Mouse (Mus musculus) forebrain, embryonic 16.5 days (tissue): ENCODE measurements at regions not wholly inside any gene's neighbourhood (a gene's known extent, or its start where the extent isn't known, plus 50 kb on each side); places are given as distances from the start of the nearest gene placed in this dataset.

Experiments used
- ATAC-seq: fragments of 200-750 bp; cut with Nextera tagmentation; 2 replicates; pipeline ENCODE4 v1.8.0; 2017; ENCODE audit warnings: mild to moderate bottlenecking, moderate library complexity
- H3K27ac ChIP-seq: fragments of 300-500 bp; sonication (generic); 2 replicates; pipeline ENCODE4 v1.5.1; 2014; ENCODE audit warnings: low read length, control low read depth
- H3K27me3 ChIP-seq: fragments of 300-500 bp; sonication (generic); replicated peaks from 2 replicates; pipeline ENCODE4 v1.6.1; 2014; ENCODE audit warnings: low read length; ENCODE audit not compliant: control insufficient read depth, insufficient read depth
- H3K36me3 ChIP-seq: fragments of 300-500 bp; sonication (generic); 2 replicates; pipeline ENCODE4 v1.6.1; 2014; ENCODE audit not compliant: control insufficient read depth, insufficient read depth
- H3K4me1 ChIP-seq: fragments of 300-500 bp; sonication (generic); replicated peaks from 2 replicates; pipeline ENCODE4 v1.6.1; 2014; ENCODE audit warnings: low read length; ENCODE audit not compliant: control insufficient read depth, insufficient read depth
- H3K4me2 ChIP-seq: fragments of 300-500 bp; sonication (generic); 2 replicates; pipeline ENCODE4 v1.6.1; 2014; ENCODE audit warnings: mild to moderate bottlenecking, low read length, control low read depth
- H3K4me3 ChIP-seq: fragments of 300-500 bp; sonication (generic); replicated peaks from 2 replicates; pipeline ENCODE4 v1.5.1; 2014; ENCODE audit warnings: mild to moderate bottlenecking, low read length, control low read depth
- H3K9ac ChIP-seq: fragments of 300-500 bp; sonication (generic); replicated peaks from 2 replicates; pipeline ENCODE4 v1.6.1; 2014; ENCODE audit warnings: low read depth, low read length, control low read depth
- H3K9me3 ChIP-seq: fragments of 300-500 bp; sonication (generic); 2 replicates; pipeline ENCODE4 v1.6.1; 2016; ENCODE audit warnings: low read length; ENCODE audit not compliant: control insufficient read depth
- WGBS: fragments of 180-500 bp; shearing (Covaris S2); extraction: QIAGEN DNeasy Blood & Tissue Kit; methylation state at CpG from one replicate; pipeline ENCODE4 v1.1.7; 2014; 5-methylcytosine and 5-hydroxymethylcytosine counted together

GRCm38 (mm10) chr10:42089235-42089625, 71.0 kb upstream of the Armc2 start:
- no peaks in the 10 kb centered on the region for H3K36me3 ChIP-seq
- no peaks in the 10 kb centered on the region for H3K27me3 ChIP-seq
- H3K9me3 ChIP-seq = no peaks in the 10 kb centered on the region
- no peak for ATAC-seq
- WGBS = 16% methylated on average over 3 of the region's 3 CpGs
- no peak overlapping the region for H3K4me2 ChIP-seq
- no peak overlapping the region for H3K27ac ChIP-seq
- peaks cover 7% of the 10 kb centered on the region for H3K4me1 ChIP-seq
- H3K4me3 ChIP-seq = no peak overlapping the region
- no peak overlapping the region for H3K9ac ChIP-seq

GRCm38 (mm10) chr10:42088570-42089234, 70.5 kb upstream of the Armc2 start:
- H3K27me3 ChIP-seq = no peaks in the 10 kb centered on the region
- H3K4me1 ChIP-seq = peaks cover 7% of the 10 kb centered on the region
- no peak overlapping the region for H3K9ac ChIP-seq
- H3K4me2 ChIP-seq = no peak overlapping the region
- WGBS = 64% methylated on average over 14 of the region's 14 CpGs
- no peak overlapping the region for H3K27ac ChIP-seq
- H3K36me3 ChIP-seq = no peaks in the 10 kb centered on the region
- no peak for ATAC-seq
- no peak overlapping the region for H3K4me3 ChIP-seq
- no peaks in the 10 kb centered on the region for H3K9me3 ChIP-seq

GRCm38 (mm10) chr10:42087906-42088305, 69.7 kb upstream of the Armc2 start:
- Histone ChIP-seq H3K27me3 (no peaks in the 10 kb centered on the region), H3K36me3 (no peaks in the 10 kb centered on the region), H3K9me3 (no peaks in the 10 kb centered on the region), H3K4me1 (peaks cover 7% of the 10 kb centered on the region), H3K4me2 (no peak overlapping the region), H3K27ac (no peak overlapping the region), H3K9ac (no peak overlapping the region), H3K4me3 (no peak overlapping the region)
- ATAC-seq = no peak
- 95% methylated on average over 3 of the region's 3 CpGs for WGBS

- Histone ChIP-seq H3K4me2 (no peak overlapping the region), H3K27ac (no peak overlapping the region), H3K9ac (no peak overlapping the region), H3K9me3 (no peaks in the 10 kb centered on the region), H3K4me3 (no peak overlapping the region), H3K27me3 (no peaks in the 10 kb centered on the region), H3K4me1 (peaks cover 7% of the 10 kb centered on the region), H3K36me3 (no peaks in the 10 kb centered on the region)
- WGBS = 93% methylated on average over 10 of the region's 10 CpGs
- ATAC-seq = no peak
These were observed 68.4 kb upstream of the Armc2 start for GRCm38 (mm10) chr10:42086691-42087090.

GRCm38 (mm10) chr10:42085295-42085694, 67.1 kb upstream of the Armc2 start:
- H3K4me2 ChIP-seq = no peak overlapping the region
- H3K4me3 ChIP-seq = no peak overlapping the region
- H3K9me3 ChIP-seq = no peaks in the 10 kb centered on the region
- H3K36me3 ChIP-seq = no peaks in the 10 kb centered on the region
- no peaks in the 10 kb centered on the region for H3K27me3 ChIP-seq
- no peak overlapping the region for H3K27ac ChIP-seq
- H3K9ac ChIP-seq = no peak overlapping the region
- ATAC-seq = no peak
- 83% methylated on average over 2 of the region's 2 CpGs for WGBS
- peaks cover 7% of the 10 kb centered on the region for H3K4me1 ChIP-seq

DNA sequence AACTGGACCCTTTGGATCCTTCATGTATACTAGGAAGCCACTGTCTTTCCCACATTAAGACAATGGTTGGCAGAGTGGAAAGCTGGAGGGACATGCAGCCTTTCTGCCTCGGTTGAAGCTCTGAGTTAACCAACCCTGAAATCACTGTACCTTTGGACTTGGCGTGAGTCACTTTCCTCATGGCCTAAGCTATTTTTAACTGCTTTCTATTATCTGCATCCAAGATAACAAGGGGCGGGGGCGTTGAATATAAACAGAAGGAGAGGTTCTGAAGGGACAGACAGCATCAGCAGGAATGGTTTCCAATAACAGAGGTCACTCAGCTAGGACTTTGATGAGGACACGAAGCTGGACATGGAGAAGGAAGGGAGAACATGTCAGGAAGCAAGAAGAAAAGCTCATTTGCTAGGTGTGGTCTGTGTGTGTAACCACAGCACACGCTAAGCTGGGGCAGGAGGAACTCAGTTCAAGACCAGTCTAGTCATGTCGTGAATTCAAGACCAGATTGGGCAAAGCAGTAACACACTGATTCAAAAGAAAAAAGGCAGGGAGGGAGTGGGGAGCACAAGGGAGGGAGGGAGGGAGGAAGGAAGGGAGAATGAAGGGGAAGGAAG, 64.1 kb upstream of the Armc2 start:
- no peak overlapping the region for H3K9ac ChIP-seq
- H3K27ac ChIP-seq = no peak overlapping the region
- no peak for ATAC-seq
- H3K27me3 ChIP-seq = no peaks in the 10 kb centered on the region
- no peaks in the 10 kb centered on the region for H3K9me3 ChIP-seq
- H3K4me3 ChIP-seq = no peak overlapping the region
- H3K4me1 ChIP-seq = no peaks in the 10 kb centered on the region
- no peaks in the 10 kb centered on the region for H3K36me3 ChIP-seq
- WGBS = 76% methylated on average over 7 of the region's 7 CpGs
- H3K4me2 ChIP-seq = no peak overlapping the region

DNA sequence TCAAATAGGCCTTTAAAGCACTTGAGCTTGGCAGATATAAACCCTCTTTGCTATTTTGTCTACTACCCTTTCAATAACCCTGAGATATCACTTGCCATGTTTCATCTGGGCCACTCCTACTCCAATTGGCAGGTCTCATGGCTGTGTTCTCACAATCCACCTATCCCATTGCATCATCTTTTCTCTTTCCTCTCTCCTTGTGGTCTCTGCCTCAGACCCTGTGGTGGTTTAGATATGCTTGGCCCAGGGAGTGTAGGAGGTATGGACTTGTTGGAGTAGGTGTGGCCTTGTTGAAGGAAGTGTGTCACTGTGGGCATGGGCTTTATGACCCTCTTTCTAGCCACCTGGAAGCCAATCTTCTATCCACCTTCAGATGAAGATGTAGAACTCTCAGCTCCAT, 61.5 kb upstream of the Armc2 start:
- no peaks in the 10 kb centered on the region for H3K4me1 ChIP-seq
- no peak overlapping the region for H3K4me2 ChIP-seq
- H3K36me3 ChIP-seq = no peaks in the 10 kb centered on the region
- no peak for ATAC-seq
- H3K27me3 ChIP-seq = no peaks in the 10 kb centered on the region
- H3K9me3 ChIP-seq = no peaks in the 10 kb centered on the region
- H3K27ac ChIP-seq = no peak overlapping the region
- no peak overlapping the region for H3K4me3 ChIP-seq
- no peak overlapping the region for H3K9ac ChIP-seq

DNA sequence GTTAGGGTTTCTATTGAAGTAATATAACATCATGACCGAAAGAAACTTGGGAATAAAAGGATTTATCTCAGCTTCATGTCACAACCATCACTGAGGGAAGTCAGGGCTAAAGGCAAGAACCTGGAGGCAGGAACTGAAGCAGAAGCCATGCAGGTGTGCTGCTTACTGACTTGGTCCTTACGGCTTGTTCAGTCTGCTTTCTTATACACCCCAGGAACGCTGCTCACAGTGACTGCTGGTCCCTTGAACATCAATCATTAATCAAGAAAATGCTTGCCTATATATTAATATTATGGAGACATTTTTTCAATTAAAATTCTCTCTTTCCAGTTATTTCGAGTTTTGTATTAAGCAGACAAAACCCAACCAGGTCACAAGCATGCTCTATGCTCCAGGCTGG, 58.5 kb upstream of the Armc2 start:
- Histone ChIP-seq H3K27ac (no peak overlapping the region), H3K4me2 (no peak overlapping the region), H3K27me3 (no peaks in the 10 kb centered on the region), H3K9me3 (no peaks in the 10 kb centered on the region), H3K36me3 (no peaks in the 10 kb centered on the region), H3K4me3 (no peak overlapping the region), H3K9ac (no peak overlapping the region), H3K4me1 (peaks cover 2% of the 10 kb centered on the region)
- WGBS = 79% methylated on average over 4 of the region's 4 CpGs
- no peak for ATAC-seq

GRCm38 (mm10) chr10:42075545-42075944, 57.3 kb upstream of the Armc2 start:
- no peak overlapping the region for H3K4me2 ChIP-seq
- no peaks in the 10 kb centered on the region for H3K36me3 ChIP-seq
- no peaks in the 10 kb centered on the region for H3K9me3 ChIP-seq
- H3K4me1 ChIP-seq = peaks cover 12% of the 10 kb centered on the region
- WGBS = 79% methylated on average over 6 of the region's 6 CpGs
- H3K9ac ChIP-seq = no peak overlapping the region
- no peak overlapping the region for H3K27ac ChIP-seq
- no peaks in the 10 kb centered on the region for H3K27me3 ChIP-seq
- ATAC-seq = no peak
- no peak overlapping the region for H3K4me3 ChIP-seq

GRCm38 (mm10) chr10:42072758-42073157, 54.5 kb upstream of the Armc2 start:
- WGBS = 13% methylated on average over 9 of the region's 9 CpGs
- H3K4me2 ChIP-seq = no peak overlapping the region
- H3K36me3 ChIP-seq = no peaks in the 10 kb centered on the region
- H3K9me3 ChIP-seq = no peaks in the 10 kb centered on the region
- ATAC-seq = no peak
- no peak overlapping the region for H3K4me3 ChIP-seq
- no peak overlapping the region for H3K27ac ChIP-seq
- no peaks in the 10 kb centered on the region for H3K27me3 ChIP-seq
- H3K9ac ChIP-seq = no peak overlapping the region
- peaks cover 12% of the 10 kb centered on the region for H3K4me1 ChIP-seq
